Mouse (Mus musculus) layer of hippocampus, postnatal 36 days (tissue): Measurements from ENCODE around the gene Ifih1. TPM values are rescaled to one million over a fixed set of nuclear protein-coding genes. Genes with fewer than 3 reads are reported as not detected.
A peak's percentile ranks its signal among the peaks of the same experiment; 100 is the strongest.

ENCODE experiments used
- DNase-seq, 2 experiments: peaks; one replicate each; pipeline ENCODE4 v3.0.0; 2022
- total RNA-seq, 2 experiments: library from RNA; stranded (reverse); gene quantifications; 2 replicates each; pipeline ENCODE4 v1.2.3; 2021

Ifih1 gene
- total RNA-seq: 1 to 10 TPM; 1.8 to 2.3 TPM

DNA sequence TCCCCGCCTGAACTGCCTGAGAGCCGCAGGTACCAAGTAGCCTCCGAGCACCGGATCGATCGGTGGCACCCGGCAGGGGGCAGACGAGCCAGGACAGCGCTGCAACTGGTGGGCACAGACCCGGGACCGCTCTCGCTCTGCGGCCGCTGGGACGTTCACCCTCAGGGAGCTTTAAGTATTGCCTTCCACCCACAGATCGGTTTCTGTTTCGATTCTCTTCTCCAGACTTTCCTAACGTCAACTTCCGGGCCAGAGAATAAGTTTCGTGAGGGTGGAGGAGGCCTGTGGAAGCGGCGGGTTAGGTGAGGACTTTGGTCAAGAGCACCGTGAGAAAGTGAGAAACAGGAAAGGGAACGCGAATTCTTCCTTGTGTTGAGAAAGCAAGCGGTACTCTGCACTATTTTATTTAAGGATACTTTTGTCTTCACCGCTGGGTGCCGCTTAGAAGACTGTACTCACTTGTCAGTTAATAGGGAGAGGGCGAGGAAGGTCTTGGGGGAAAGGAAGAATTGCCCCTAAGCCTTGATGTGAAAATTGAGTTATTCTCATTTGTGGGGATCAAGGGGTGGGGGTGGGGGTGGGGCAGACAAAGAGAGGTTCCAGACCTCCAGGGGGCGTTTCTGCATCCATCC is at the start of gene Ifih1:
Gene Ifih1 (minus strand): TSS at position 242 of the 632 bp plus-strand sequence.
- peak in 1 of 2 experiments; percentile 20 for DNase-seq

- no peak for DNase-seq
Observed at GRCm38 (mm10) chr2:62685934-62686333, 39.9 kb upstream of the Ifih1 start.

- no peak for DNase-seq
Observed at GRCm38 (mm10) chr2:62684989-62685595, 39.0 kb upstream of the Ifih1 start.

DNA sequence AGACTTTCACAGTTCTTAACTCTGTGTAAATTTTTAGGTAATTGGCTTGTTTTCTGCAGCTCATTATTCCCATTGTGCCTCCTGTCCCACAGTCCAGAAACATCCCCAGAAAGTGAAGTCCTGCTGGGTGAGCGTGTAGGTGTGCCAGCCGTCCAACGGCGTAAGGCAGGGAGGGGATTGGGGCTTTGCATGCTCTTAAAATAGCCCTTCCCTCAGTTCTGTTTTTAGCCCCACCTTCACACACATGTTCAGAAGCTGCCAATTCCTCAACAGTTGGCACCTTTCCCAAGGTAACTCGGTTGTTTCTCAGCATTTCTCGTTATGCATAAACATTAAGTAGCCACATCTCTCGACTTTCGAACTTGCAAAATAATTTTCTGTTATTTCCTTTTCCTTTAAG is 35.6 kb upstream of the Ifih1 start:
- DNase-seq: no peak

DNA sequence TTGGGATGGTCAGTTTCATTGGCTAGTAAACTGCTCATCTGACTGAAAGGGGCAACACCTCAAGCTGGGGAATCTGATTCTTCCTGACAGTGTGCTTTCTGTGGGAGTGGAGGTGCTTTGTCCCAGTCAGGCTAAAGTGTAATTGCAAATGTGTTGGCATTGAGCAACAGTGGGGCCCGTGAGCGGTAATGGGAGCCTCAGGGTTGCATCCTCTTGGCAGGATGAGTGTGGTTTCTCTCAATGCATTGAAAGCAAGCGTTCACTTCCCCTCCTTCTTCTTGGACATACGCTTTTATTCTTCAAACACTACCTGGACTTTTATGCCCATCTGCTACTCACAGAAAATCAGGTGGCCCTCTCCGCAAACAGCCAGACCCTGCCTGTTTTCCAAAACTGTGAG is 26.7 kb upstream of the Ifih1 start:
- DNase-seq: no peak

- no peak for DNase-seq
Observed at GRCm38 (mm10) chr2:62670767-62671166, 24.7 kb upstream of the Ifih1 start.

- no peak for DNase-seq
Observed at GRCm38 (mm10) chr2:62670301-62670700, 24.2 kb upstream of the Ifih1 start.

- no peak for DNase-seq
Observed at GRCm38 (mm10) chr2:62669848-62670247, 23.8 kb upstream of the Ifih1 start.

DNA sequence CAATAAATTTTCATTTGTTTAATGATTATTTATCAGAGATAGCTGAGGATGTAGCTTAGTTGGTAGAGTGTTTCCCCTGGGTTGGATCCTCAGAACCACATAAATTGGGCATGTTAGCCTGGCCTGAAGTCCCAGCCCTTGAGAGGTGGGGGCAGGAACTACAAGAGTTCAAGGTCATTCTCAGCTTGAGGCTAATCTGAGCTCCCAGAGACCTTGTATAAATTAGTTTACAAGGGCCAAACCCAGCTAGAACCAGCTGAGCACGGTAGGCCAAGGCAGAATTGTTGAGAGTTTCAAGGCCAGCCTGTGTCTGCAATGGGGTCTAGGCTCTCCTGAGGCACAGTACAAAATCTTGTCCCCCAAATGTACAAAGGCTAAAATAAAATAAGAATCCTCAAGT is 19.5 kb upstream of the Ifih1 start:
- no peak for DNase-seq

DNA sequence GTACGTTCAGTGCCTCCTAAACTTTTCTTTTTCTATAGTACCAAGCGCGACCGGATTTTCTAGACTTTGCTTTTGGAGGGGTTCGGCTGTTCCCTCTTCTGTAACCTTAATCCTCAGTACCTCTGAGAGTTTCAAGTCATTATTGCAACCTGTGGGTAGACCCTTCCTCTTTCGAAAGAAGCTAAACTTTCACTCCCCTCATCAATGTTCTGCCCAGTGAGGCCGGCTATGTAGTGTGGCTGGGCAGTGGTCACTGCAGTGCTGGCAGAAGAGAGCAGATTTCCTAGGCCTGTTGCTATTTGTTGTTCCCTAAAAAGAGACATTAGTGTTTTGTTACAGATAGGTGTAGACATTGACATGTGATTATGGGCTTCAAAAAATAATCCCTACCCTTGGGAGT is 18.8 kb upstream of the Ifih1 start:
- DNase-seq: no peak

DNA sequence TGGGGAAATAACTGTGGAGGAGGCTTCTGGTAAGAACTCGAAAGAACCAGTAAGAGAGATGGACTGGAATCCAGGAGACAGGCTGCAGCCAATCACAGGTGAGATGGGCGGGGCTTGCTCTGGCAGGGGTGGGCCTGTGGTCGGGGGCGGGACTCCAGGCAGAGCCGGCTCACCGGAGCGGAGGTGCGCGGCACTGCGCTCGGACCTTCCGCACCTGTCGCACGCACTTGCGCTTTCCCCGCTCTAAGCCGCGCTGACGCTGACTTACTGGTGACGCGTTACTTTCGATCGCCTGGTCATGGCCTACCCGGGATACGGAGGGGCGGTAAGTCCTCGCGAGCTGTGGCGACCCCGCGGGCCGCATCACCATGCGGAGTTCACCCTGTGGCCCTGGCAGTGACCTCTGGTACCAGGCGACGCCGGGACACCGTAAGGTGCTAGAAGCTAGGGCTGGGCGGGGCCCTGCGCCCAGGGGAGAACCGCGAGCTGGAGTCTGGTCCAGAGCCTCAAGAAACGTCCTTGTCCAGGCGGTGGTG is 18.1 kb upstream of the Ifih1 start, which contains the start of gene Gca:
Gene Gca (plus strand): TSS at position 151 of the 536 bp plus-strand sequence.
- DNase-seq: peak; percentile 75 to 77

DNA sequence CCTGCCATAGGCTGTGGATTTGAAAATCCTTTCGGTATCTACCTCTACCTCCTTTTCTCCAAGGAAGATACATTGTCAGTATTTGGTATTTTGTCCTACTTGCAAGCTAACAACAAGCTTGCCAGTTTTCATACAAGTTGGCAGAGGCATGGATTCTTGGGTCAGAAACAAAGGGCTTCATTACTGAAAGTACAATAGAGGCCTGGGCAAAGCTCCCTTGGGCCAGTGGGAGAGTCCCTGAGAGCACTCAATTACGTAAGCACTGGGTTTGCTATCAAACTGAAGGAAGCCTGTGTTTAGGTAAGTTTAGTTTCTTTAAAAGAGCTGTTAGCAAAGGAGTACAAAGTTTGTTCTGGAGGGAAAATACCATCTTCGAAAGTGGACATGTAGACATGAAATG is 16.5 kb upstream of the Ifih1 start:
- DNase-seq: no peak

- no peak for DNase-seq
Observed at GRCm38 (mm10) chr2:62660565-62660964, 14.5 kb upstream of the Ifih1 start.

DNA sequence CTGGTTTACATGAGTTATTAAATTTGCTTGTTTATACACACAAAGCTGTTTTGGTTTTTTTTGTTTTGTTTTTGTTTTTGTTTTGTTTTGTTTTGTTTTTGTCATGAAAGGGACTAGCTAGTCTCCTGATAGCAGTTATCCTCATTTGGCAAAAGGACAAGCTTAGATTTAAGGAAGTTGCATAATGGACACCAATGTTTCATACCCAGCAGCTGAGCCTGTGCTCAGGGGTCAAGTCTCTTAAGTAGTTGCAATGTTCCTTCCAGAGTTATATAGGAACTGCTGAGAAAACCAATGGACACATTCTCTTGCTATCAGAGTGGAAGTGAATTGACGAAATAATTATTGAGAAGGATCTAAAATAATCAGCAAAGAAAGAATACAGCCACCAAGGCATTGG is 10.0 kb upstream of the Ifih1 start:
- no peak for DNase-seq

DNA sequence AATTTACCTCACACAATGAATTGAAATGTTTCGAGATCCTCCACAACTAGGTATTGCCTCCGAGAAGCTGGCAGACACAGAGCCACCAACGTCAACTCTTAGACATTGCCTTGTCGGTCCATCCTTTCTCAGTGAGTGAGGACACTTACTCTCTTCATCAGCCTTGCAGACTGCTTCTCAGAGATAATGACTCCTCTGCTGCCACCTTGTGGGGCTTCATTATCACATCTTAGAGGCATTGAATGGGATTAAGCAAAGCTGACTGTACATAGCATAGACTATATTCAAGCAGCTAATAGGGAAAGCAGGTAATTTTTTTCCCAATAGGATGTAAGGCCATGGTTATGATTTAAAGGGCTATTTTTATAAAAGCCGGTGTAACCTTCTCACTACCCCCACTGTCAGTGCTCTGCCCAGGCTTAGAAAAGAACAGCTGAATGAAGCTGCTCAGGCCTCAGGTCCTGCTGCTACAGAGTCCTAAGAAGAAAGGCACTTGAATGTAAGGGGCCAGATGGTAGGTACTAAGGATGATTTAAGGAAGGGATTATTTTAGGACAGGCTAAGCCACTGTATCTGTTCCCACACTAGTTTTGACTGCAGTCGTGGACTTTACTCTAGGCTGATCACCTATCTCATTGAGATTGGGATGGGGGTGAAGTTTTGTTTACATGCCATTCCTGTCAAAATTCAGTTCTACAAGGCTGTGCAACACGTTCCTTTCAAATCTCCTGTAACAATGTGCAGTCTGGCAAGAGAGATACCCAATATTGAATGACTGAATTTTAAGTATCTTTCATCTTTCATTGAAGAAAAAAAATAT is 8.7 kb upstream of the Ifih1 start:
- peak in 1 of 2 experiments; percentile 60 for DNase-seq

DNA sequence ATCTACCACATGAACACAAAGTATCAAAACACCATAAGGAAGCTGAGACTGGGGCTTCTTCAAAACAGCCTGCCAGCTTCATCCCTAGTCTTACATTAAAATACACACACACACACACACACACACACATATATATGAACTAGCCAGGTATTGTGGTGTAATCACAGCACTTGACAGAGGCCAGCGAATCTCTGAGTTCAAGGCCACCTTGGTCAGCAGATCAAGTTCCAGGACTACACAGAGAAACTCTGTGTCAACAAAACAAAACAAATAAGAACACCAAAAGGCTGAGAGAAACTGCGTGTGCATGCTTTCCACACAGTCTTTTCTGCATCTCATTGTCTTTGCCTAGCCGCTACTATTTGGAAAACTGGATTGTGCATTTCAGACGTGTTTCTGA is 6.4 kb upstream of the Ifih1 start:
- DNase-seq: no peak

DNA sequence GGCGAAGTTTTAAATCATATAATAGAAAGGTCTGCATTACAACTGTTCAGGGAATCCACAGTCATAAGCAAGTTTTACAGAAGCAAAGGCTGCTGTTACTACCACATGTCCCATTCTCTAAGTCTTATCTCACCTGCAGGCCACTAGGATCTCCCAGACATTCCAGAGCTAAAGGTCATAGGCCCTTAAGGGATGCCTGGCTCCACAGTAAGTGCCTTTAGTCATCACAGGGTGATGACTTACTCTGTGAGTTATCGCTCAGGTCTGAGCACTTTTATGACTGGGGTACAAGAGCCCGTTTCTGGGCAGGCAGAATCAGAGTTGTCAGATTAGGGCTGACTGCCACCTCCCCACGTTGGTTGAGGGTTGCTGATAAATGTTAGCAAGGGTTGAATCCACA is 5.8 kb upstream of the Ifih1 start:
- no peak for DNase-seq

- DNase-seq: no peak
Observed at GRCm38 (mm10) chr2:62646671-62647289, 725 bp upstream of the Ifih1 start.

DNA sequence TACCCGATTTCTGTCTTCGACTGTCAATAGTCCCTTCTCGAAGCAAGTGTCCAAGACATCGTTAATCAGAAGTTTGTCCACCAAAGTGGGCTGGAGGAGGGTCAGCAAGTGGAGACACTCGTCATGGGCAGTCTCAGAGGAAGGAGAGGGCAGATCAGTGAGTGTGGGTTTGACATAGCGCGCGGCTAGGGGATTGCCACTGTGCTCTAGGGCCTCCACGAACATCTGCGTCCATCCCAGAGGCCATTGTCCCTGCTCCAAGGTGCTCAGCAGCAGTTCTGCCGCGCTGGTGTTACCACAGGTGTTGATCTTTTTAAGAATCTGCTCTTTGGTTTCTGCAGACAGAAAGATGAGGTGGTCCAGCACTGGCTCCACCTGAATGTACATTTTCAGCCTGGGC is 580 bp downstream of the Ifih1 start:
- no peak for DNase-seq

GRCm38 (mm10) chr2:62644891-62645290 is 1.2 kb downstream of the Ifih1 start:
- no peak for DNase-seq

DNA sequence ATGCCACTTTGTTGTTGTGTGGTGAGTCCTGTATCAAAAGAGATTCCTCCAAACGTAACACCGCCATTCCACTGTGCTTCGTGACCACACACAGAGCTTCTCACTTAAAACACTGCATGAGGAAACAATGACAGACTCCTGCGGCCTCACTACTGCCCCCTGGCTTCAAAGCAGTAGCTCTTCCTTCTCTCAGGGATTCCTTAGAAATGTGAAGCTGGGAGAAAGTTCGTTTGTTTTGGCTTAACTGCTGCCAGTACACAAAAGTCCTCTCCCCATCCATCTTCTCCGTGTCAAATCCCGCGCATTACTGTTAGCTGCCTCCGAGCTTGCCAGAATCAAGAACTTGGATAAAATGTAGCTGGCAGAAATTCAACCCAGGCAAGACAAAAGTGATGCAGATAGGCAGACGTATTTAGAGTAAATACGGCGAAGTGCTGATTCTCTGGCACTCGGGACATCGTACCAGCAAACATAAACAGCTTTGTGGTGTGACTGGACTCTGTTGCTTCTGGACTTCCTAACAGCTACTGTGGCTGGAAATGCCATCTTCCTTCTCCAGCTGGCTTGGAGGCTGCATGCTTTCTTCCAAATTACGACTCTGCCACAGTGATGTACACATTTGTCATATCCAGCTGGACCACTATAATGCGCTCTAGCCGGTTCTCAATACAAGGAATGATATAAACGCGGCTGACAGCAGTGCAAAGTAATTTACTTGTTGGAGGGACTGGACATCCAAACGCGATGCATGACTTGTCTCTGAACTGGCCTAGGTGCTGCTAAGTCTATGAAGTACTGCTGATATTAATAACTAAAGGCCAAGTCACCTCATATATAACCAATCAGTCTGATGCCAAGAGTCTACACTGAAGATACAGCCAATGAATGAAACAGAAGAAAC is 2.4 kb downstream of the Ifih1 start:
- no peak for DNase-seq

- no peak for DNase-seq
Observed at GRCm38 (mm10) chr2:62639869-62640268, 6.2 kb downstream of the Ifih1 start.
